Mouse (Mus musculus) central nervous system, embryonic 14 days (tissue): Measurements from ENCODE around the gene Nr4a1. TPM values are rescaled to one million over a fixed set of nuclear protein-coding genes. Genes with fewer than 3 reads are reported as not detected.

Experiments
- polyA plus RNA-seq: library from polyadenylated mRNA; depleted of rRNA; stranded (reverse); fragments of >200 nt; gene quantifications from 2 replicates; pipeline ENCODE4 v1.2.3, GENCODE M21; 2012; rRNA removed

Gene Nr4a1
- 6.5 and 12.2 TPM in 2 replicates for polyA plus RNA-seq

DNA sequence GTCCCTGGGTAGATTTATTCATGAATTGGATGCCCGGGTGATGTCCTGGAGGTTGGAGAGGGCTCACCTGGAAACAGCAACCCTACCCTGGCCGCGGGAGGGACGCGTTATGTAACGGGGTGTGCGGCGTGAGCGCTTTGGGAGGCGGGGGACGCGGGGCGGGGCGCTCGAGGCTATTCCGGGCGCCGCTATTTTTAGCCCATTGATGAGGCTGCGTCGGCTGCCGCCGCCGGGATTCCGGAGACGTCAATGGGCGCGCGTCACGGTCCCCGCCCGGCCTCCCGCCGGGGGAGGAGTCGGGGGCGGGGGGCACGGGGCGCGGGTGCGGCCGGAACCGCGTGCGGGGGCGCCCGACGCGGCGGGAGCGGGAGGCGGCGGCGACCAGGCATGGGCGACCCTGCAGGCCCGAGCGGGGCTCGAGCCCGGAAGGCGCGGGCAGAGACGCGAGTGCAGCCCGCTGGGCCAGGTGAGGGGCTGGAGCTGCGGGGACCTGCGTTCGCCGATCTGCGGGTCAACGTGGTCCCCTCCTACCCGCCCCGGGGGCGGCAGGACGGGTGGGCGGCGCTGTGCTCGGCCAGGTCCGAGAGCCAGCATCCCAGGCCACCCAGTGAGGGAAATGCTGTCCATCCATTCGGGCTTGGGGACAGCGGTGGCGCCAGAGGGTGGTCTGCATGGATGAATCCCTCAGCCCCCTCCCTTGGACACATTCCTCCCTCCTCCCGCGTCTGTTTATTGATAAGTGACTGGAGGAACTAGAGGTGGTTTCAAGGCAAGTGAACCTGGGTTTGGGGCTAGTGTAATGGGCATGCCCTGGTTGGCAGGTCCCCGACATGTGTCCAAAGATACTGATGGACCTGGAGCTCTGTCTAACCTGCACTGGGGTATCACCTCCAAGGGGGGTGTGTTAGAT, at the start of gene Nr4a1:
TSS of gene Nr4a1 (plus strand) at position 384 of the 910 bp plus-strand sequence.

DNA sequence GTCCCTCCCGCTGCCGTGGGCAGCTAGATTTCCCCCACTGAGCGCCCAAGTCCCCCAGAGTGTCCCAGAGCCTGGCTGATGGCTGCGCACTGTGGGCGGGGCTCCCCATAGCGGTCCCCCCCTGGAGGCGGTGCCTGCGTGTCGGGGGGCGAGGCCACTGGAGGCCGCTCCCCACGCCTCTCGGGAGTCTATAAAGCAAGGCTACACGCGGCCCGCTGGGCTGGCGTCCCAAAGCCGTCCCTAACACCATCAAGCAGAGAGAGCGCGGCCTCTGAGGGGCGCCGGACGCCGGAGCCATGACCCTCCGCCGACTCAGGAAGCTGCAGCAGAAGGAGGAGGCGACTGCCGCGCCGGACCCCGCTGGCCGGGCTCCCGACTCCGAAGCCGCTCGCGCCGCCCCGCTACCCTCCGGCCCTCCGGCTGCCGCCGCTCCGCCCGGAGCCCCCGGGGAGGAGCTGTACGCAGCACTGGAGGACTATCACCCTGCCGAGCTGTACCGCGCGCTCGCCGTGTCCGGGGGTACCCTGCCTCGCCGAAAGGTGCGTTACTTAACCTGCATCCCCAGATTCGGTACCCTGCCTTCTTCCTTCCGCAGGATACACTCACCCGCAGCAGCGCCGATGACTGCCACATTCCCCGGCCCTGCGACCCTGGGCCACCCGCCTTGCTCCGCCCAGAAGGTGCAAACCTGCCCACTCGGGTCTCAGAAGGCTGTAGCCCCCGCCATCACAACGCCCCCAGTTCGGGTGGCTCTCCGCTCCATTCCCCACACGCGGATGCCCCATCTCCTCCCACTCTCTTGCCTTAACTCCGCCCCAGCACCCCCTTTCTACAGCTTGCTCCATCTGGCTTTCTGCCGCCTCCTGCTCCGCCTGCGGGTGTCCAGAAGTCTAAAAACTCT, 29.8 kb upstream of the Nr4a1 start, which contains the start of gene Grasp:
TSS of gene Grasp (plus strand) at position 183 of the 901 bp plus-strand sequence.

GRCm38 (mm10) chr15:101283911-101284750, 30.1 kb downstream of the Nr4a1 start, which contains the start of gene Atg101:
TSS of gene Atg101 (plus strand) at chr15:101284272.

DNA sequence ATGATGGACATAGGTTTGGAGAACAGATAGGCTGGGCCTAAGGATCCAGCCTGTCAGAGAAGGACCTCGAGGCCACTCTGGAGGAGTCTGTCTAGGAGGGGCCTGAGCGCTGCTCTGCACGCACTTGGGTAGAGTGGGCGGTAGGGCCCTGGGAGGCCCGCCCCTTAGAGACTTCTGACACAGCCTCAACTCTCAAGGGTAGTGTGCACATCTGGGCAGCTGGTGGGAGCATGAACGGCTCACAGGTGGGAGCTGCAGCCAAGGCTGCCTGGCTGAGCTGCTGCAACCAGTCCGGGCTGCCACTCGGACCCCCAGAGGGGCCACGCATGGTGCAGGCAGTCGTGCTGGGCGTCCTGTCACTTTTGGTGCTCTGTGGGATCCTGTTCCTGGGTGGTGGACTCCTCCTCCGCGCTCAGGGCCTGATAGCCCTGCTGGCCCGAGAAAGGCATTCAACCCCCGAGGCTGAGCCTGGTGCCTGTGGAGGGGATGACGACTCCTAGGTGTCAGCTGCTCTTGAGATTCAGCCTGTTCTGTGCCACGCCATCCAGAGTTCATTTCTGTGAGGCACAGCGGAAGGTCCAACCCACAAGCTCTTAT, 39.1 kb downstream of the Nr4a1 start, which contains the start of gene 6030408B16Rik:
TSS of gene 6030408B16Rik (plus strand) at position 188 of the 597 bp plus-strand sequence.

Other genes with a start within 250 kb of the Nr4a1 start
- gene Gm47841, start 206.9 kb upstream of the Nr4a1 start, polyA plus RNA-seq = 0.05 and 0.09 TPM in 2 replicates
- gene Fignl2, start 175.7 kb upstream of the Nr4a1 start, polyA plus RNA-seq = 1.6 and 2.2 TPM in 2 replicates
- 0.04 TPM in 1 of 2 replicates, not detected in the other for gene Ankrd33, start 138.5 kb upstream of the Nr4a1 start, polyA plus RNA-seq
- gene Acvrl1, start 125.7 kb upstream of the Nr4a1 start, polyA plus RNA-seq = 9.7 and 12.0 TPM in 2 replicates
- gene Acvr1b, start 80.2 kb upstream of the Nr4a1 start, polyA plus RNA-seq = 59.3 and 63.5 TPM in 2 replicates
- 4.9 and 8.8 TPM in 2 replicates for gene Grasp, start 30.1 kb upstream of the Nr4a1 start, polyA plus RNA-seq
- gene Atg101, start 30.0 kb downstream of the Nr4a1 start, polyA plus RNA-seq = 65.1 and 67.8 TPM in 2 replicates
- 0.33 and 0.41 TPM in 2 replicates for gene 6030408B16Rik, start 38.9 kb downstream of the Nr4a1 start, polyA plus RNA-seq
- 0.15 and 0.64 TPM in 2 replicates for gene Krt80, start 115.9 kb downstream of the Nr4a1 start, polyA plus RNA-seq
- 0.80 and 4.7 TPM in 2 replicates for gene Krt7, start 156.8 kb downstream of the Nr4a1 start, polyA plus RNA-seq
- 0.09 and 0.35 TPM in 2 replicates for gene Krt87, start 184.5 kb downstream of the Nr4a1 start, polyA plus RNA-seq
- gene Krt88, start 193.5 kb downstream of the Nr4a1 start, polyA plus RNA-seq = not detected in 2 replicates
- gene Krt81, start 209.5 kb downstream of the Nr4a1 start, polyA plus RNA-seq = not detected in 2 replicates
- not detected in 2 replicates for gene Krt86, start 219.2 kb downstream of the Nr4a1 start, polyA plus RNA-seq
- 0.05 TPM in 1 of 2 replicates, not detected in the other for gene Krt83, start 237.2 kb downstream of the Nr4a1 start, polyA plus RNA-seq